Mouse (Mus musculus): ENCODE data around the gene Pear1. TPM values are rescaled to one million over a fixed set of nuclear protein-coding genes. Genes with fewer than 3 reads are reported as not detected.

Gene Pear1
- polyA plus RNA-seq, 1 experiment from 2014 or later = 12.6 TPM

DNA sequence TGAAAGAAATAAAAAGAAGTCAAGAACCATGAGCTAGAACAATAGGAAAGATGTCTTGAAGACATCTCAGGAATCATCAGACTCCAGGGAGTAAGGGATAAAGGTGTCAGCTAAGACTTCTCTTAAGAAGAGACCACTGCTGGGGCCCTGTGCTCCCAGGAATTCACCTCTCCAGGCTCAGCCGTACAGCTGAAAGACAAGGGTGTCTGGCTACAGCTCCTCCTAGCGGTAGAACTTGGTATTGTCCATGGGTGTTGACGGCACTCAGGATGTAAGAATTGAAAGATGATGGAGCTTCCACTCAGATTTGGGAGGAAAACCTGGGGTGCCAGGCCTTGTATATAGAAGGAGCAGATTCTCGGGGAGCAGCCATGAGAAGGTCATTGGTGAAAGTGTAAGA is 14.5 kb upstream of the Pear1 start:
- under 1% methylated on average over 4 of the region's 4 CpGs for WGBS
- H3K4me2 ChIP-seq (replicated peaks) = no peak overlapping the region
- no peaks in the 10 kb centered on the region for H3K9me3 ChIP-seq
- no peaks in the 10 kb centered on the region for H3K4me1 ChIP-seq
- ATAC-seq (ENCODE audit: low FRiP score, low read depth) = no peak
- H3K9ac ChIP-seq (replicated peaks) = no peak overlapping the region
- no peaks in the 10 kb centered on the region for H3K36me3 ChIP-seq
- H3K4me3 ChIP-seq = no peak overlapping the region
- H3K27me3 ChIP-seq = peaks cover 7% of the 10 kb centered on the region; the same call in 1 of the 2 replicates
- H3K27ac ChIP-seq (replicated peaks) = no peak overlapping the region

DNA sequence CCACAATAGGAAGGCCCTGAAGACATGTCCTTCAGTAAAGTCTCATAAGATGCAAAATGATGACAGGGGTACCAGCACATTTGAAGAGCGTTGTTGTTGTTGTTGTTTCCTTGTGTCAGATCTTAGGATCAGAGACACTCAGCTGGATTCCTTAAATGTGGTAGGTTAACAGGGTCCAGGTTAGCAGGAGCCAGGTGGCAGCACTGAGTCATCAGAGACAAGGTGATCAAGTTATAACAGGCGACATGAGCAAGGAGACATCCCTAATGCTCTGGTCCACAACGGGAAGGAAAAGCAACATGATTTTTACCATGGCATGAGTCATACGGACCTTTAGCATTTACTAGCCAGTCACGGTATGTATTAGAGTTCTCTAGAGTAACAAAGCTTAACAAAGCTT is 9.4 kb upstream of the Pear1 start:
- no peaks in the 10 kb centered on the region for H3K4me1 ChIP-seq
- H3K27ac ChIP-seq (replicated peaks) = no peak overlapping the region
- 73% methylated on average over 5 of the region's 5 CpGs for WGBS
- no peak overlapping the region for H3K4me3 ChIP-seq
- no peaks in the 10 kb centered on the region for H3K9me3 ChIP-seq
- no peak overlapping the region for H3K4me2 ChIP-seq (replicated peaks)
- no peaks in the 10 kb centered on the region for H3K27me3 ChIP-seq
- no peak for ATAC-seq (ENCODE audit: low FRiP score, low read depth)
- H3K9ac ChIP-seq (replicated peaks) = no peak overlapping the region
- H3K36me3 ChIP-seq = no peaks in the 10 kb centered on the region

DNA sequence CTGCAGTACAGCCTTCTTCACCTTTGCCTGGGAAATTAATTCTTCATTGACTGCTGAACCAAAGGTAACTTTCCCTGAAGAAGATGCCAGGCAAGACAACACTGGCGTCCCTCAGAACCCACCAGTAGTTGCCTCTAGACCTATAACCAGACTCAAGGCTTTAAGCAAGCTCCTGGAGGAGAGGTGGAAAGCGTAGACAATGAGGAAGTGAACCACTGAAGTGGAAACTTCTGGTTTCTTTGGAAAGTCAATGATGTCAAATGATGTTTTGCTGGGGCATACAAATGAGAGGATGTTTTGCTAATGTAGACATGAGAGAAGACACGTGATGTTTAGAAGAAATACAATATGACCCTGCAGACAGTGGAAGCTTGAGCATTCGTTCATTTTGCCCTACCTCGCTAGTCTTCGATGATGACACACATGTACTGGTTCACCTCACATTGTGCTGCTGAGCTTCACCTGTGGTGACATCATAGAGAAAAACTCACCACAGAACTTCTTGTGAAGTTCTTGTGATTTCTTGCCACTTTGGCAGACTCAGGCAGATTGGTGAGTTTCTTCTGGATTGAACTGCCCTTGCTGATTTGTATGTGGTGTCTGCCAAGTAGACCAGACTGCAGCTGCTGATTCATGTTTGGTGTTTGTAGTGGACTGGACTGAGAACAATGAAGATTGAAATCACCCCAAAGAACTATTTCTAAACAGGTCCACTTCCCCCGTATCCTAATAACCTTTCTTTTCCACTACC is 8.2 kb upstream of the Pear1 start:
- Histone ChIP-seq H3K9ac (replicated peaks) (no peak overlapping the region), H3K27me3 (no peaks in the 10 kb centered on the region), H3K27ac (replicated peaks) (no peak overlapping the region), H3K4me3 (no peak overlapping the region), H3K4me1 (no peaks in the 10 kb centered on the region), H3K36me3 (no peaks in the 10 kb centered on the region), H3K4me2 (replicated peaks) (no peak overlapping the region), H3K9me3 (no peaks in the 10 kb centered on the region)
- ATAC-seq (ENCODE audit: low FRiP score, low read depth) = no peak
- 86% methylated on average over 7 of the region's 7 CpGs for WGBS

DNA sequence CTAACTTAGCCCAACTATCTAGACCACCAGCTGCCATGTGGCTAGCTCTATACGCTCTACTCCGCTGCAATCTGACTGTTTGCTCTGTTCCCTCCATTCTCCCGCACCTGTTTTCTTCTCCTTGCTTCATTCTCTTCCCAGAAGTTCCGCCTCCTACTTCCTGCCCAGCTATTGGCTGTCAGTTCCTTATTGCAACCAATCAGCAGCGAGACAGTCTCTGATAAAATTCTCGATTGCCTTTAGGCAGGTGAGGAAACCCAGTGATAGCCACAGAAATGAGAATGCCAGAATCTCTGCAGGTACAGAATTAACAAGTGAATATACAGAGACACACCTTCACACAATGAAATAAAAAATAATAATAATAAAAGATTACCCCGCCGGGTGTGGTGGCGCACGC is 4.9 kb upstream of the Pear1 start:
- Histone ChIP-seq H3K27me3 (no peaks in the 10 kb centered on the region), H3K9ac (replicated peaks) (no peak overlapping the region), H3K27ac (replicated peaks) (no peak overlapping the region)

DNA sequence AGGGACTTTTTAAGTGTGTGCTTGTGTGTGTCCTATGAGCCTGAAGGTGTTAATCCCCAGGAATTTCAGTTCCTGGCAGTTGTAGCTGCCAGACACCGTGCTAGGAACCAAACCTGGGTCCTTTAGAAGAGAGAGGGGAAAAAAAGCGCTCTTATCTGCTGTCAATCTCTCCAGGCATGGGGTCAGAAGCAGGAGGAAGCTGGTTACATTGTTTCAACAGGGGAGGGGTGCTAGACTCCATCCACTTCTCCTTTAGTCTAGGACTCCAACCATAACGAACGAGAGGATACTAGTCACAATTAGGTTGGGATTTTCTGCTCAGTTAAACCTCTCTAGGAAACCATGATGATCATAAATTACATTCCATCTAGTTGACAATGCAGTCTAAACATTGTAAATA is 4.3 kb upstream of the Pear1 start:
- no peaks in the 10 kb centered on the region for H3K4me1 ChIP-seq
- no peak overlapping the region for H3K4me3 ChIP-seq
- no peaks in the 10 kb centered on the region for H3K27me3 ChIP-seq
- H3K4me2 ChIP-seq (replicated peaks) = no peak overlapping the region
- H3K36me3 ChIP-seq = no peaks in the 10 kb centered on the region
- 63% methylated on average over 4 of the region's 4 CpGs for WGBS
- no peak for ATAC-seq (ENCODE audit: low FRiP score, low read depth)
- no peak overlapping the region for H3K27ac ChIP-seq (replicated peaks)
- no peak overlapping the region for H3K9ac ChIP-seq (replicated peaks)
- H3K9me3 ChIP-seq = no peaks in the 10 kb centered on the region

More for the DNA sequence above, 4.9 kb upstream of the Pear1 start:
- Histone ChIP-seq H3K4me2 (replicated peaks) (no peak overlapping the region), H3K9me3 (no peaks in the 10 kb centered on the region), H3K4me3 (no peak overlapping the region), H3K4me1 (no peaks in the 10 kb centered on the region), H3K36me3 (no peaks in the 10 kb centered on the region)
- ATAC-seq (ENCODE audit: low FRiP score, low read depth) = no peak
- 52% methylated on average over 10 of the region's 10 CpGs for WGBS

DNA sequence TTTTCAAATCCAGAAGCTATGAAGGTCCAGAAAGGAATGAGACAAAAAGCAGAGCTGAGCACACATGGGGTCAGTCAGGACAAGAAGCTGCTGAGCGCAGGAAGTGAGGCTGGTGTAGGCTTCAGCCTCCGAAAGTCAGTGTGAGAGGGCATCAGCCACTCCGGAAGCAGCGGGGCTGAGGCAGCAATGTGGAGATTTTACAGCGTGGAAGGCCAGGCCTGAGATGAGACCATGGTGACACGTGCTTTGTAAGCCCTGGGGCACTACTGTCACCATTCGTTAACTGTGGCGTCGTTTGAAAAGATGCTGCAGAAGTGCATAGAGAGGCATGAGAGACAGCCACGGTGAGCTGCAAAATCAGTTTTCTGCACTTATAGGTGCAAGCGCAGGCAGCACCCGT is 5.9 kb downstream of the Pear1 start:
- Histone ChIP-seq H3K9ac (replicated peaks) (no peak overlapping the region), H3K4me3 (no peak overlapping the region), H3K4me1 (no peaks in the 10 kb centered on the region), H3K27ac (replicated peaks) (no peak overlapping the region), H3K4me2 (replicated peaks) (no peak overlapping the region), H3K9me3 (no peaks in the 10 kb centered on the region), H3K36me3 (no peaks in the 10 kb centered on the region), H3K27me3 (peaks cover 60% of the 10 kb centered on the region)
- 59% methylated on average over 12 of the region's 12 CpGs for WGBS
- no peak for ATAC-seq (ENCODE audit: low FRiP score, low read depth)

DNA sequence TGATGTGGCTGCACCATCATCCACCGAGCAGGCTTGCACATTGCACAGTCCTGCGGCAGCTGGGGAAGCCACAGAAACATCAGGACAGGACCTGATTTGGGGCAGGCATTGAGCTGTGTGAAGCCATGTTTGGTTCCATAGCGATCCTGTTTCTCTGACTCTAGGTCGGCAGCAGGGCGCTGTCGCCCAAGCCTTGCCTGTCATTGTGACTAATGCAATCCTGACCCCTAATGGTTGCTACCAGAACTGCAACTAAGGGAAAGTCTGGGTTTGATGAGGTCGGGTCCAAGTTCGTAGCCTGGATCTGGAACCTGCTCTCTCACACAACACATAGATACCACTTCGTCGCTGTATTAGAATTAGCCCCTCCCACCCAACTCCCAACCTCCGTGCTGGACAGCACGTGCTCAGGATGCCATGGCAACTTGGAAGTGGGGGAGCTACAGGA is 7.4 kb downstream of the Pear1 start:
- 6% methylated on average over 12 of the region's 12 CpGs for WGBS
- H3K36me3 ChIP-seq = no peaks in the 10 kb centered on the region
- peak overlapping the region; percentile 6; the same call in 1 of the 2 replicates for H3K4me2 ChIP-seq (replicated peaks)
- no peak overlapping the region for H3K4me3 ChIP-seq
- 0 out of 2 replicates have a peak, but pooled peaks have one; percentile 54 for ATAC-seq (ENCODE audit: low FRiP score, low read depth)
- peaks cover 76% of the 10 kb centered on the region for H3K27me3 ChIP-seq
- H3K27ac ChIP-seq (replicated peaks) = no peak overlapping the region
- no peaks in the 10 kb centered on the region for H3K9me3 ChIP-seq
- H3K4me1 ChIP-seq = no peaks in the 10 kb centered on the region
- H3K9ac ChIP-seq (replicated peaks) = 0 out of 2 replicates have a peak overlapping the region, but pooled peaks have one; percentile 20

DNA sequence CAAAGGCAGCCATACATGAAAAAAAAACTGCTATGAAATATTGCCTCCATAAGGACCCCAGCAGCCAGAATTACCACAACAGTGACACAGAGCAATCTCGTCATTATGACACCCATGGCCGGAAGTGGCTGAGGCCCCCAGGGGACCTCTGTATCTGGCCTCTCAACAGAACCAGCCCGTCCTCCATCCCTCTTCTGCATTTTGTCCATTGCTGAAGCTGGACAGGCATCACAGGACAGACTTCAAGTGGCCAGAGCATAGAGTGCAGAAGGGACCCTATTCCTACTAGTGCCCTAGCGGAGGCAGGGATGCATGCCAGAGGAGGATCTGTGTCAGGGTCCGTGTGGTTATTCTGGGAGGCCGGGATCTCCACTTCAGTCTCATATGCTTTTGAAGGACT is 7.9 kb downstream of the Pear1 start:
- H3K36me3 ChIP-seq = no peaks in the 10 kb centered on the region
- no peak overlapping the region for H3K27ac ChIP-seq (replicated peaks)
- no peaks in the 10 kb centered on the region for H3K4me1 ChIP-seq
- H3K9me3 ChIP-seq = no peaks in the 10 kb centered on the region
- ATAC-seq (ENCODE audit: low FRiP score, low read depth) = no peak
- H3K27me3 ChIP-seq = peaks cover 81% of the 10 kb centered on the region
- 0 out of 2 replicates have a peak overlapping the region, but pooled peaks have one; percentile 20 for H3K9ac ChIP-seq (replicated peaks)
- H3K4me3 ChIP-seq = no peak overlapping the region
- 64% methylated on average over 6 of the region's 6 CpGs for WGBS
- 0 out of 2 replicates have a peak overlapping the region, but pooled peaks have one; percentile 6 for H3K4me2 ChIP-seq (replicated peaks)

DNA sequence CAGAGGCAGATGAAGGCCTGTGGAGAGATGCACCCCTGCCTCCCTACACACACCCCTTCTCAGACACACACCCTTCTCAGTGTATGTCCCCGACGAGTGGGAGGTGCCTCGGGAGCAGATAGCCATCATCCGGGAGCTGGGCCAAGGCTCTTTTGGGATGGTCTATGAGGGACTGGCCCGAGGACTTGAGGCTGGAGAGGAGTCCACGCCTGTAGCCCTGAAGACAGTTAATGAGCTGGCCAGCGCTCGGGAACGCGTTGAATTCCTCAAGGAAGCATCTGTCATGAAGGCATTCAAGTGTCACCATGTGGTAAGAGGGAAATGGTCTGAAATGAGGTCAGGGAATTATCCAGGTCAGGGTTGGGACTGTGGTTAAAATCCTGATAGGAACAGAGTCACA is 11.2 kb downstream of the Pear1 start:
- Histone ChIP-seq H3K27ac (replicated peaks) (no peak overlapping the region), H3K4me3 (no peak overlapping the region), H3K36me3 (no peaks in the 10 kb centered on the region), H3K9me3 (no peaks in the 10 kb centered on the region), H3K4me1 (peaks cover 10% of the 10 kb centered on the region), H3K27me3 (peaks cover 96% of the 10 kb centered on the region), H3K4me2 (replicated peaks) (no peak overlapping the region), H3K9ac (replicated peaks) (no peak overlapping the region)
- no peak for ATAC-seq (ENCODE audit: low FRiP score, low read depth)
- 79% methylated on average over 10 of the region's 10 CpGs for WGBS

DNA sequence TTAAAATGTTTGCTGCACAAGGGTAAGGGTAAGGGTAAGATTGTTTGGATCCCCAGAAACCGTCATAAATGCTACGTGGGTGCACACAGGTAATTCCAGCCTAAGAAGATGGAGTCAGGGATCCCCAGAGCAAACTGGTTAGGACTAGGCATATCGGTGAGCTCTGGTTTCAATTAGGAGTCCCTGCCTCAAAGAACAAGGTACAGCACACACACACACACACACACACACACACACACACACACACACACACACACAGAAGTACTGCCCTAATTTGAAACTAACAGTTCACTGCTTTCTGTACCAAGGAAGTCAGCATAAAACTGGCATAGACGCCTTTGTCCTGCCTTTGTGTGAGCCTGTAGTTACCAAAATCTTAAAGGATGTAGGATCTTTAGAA is 11.7 kb downstream of the Pear1 start:
- Histone ChIP-seq H3K27ac (replicated peaks) (no peak overlapping the region), H3K4me2 (replicated peaks) (no peak overlapping the region), H3K27me3 (peaks cover 96% of the 10 kb centered on the region), H3K9ac (replicated peaks) (no peak overlapping the region), H3K4me1 (peaks cover 10% of the 10 kb centered on the region), H3K36me3 (no peaks in the 10 kb centered on the region), H3K4me3 (no peak overlapping the region), H3K9me3 (no peaks in the 10 kb centered on the region)
- no peak for ATAC-seq (ENCODE audit: low FRiP score, low read depth)
- WGBS = 76% methylated on average over 4 of the region's 4 CpGs

DNA sequence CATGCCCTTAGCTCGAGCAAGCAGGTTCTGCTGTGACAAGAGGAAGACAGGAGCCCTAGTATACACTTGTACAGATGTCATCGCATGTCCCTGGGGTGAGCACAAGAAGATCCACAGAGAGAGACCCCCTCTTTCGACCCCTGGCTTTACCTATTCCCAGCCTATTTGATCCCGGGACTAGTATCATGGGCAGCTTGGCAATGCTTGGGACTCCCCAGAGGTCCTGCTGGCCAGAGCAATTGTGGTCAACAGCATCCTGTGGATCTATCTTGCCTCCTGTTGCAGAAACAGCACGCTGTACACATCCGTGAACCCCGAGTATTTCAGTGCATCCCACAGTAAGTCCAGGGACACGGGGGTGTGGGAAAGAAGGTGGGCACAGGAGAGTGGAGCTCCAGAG is 12.8 kb downstream of the Pear1 start:
- no peak overlapping the region for H3K9ac ChIP-seq (replicated peaks)
- peaks cover 10% of the 10 kb centered on the region for H3K4me1 ChIP-seq
- no peak overlapping the region for H3K4me2 ChIP-seq (replicated peaks)
- ATAC-seq (ENCODE audit: low FRiP score, low read depth) = no peak
- peaks cover 99% of the 10 kb centered on the region for H3K27me3 ChIP-seq
- H3K9me3 ChIP-seq = no peaks in the 10 kb centered on the region
- H3K4me3 ChIP-seq = no peak overlapping the region
- H3K36me3 ChIP-seq = no peaks in the 10 kb centered on the region
- no peak overlapping the region for H3K27ac ChIP-seq (replicated peaks)
- WGBS = 86% methylated on average over 8 of the region's 8 CpGs

DNA sequence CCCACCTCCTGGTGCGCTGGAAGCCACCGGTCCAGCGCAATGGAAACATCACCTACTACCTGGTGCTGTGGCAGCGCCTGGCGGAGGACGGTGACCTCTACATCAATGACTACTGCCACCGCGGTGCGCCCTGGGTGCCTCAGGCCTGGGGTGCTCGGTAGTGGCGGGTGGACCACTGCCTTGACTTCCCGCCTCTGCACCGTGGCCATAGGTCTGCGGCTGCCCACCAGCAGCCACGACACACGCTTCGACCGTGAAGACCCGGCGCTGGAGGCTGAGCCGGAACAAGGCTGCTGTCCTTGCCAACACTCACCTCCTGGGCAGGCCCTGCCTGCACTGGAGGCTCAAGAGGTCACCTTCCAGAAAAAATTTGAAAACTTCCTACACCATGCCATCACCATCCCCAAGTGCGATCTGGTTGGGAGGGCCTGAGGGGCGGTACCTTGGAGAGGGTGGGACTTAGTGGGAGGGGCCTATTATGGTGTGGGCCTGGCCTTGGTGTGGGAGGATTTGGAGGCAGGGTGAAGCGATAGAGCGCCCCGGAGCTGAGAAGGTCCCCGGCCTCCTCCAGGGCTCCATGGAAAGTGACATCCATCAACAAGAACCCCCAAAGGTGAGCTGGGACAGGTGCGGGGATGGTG is 14.7 kb downstream of the Pear1 start:
- Histone ChIP-seq H3K9ac (replicated peaks) (no peak overlapping the region), H3K27me3 (peaks cover 99% of the 10 kb centered on the region), H3K27ac (replicated peaks) (no peak overlapping the region), H3K4me3 (peak overlapping the region; percentile 12), H3K4me1 (peaks cover 10% of the 10 kb centered on the region), H3K9me3 (no peaks in the 10 kb centered on the region), H3K36me3 (no peaks in the 10 kb centered on the region), H3K4me2 (replicated peaks) (peak overlapping the region; percentile 34)
- 0 out of 2 replicates have a peak, but pooled peaks have one; percentile 27 for ATAC-seq (ENCODE audit: low FRiP score, low read depth)
- 6% methylated on average over 28 of the region's 28 CpGs for WGBS

All from midbrain, embryonic 12.5 days (tissue).